Mouse (Mus musculus) heart, embryonic 13.5 days (tissue): ENCODE data around the gene Mtap. TPM values are rescaled to one million over a fixed set of nuclear protein-coding genes. Genes with fewer than 3 reads are reported as not detected.

ENCODE experiments used
- ATAC-seq: fragments of 200-750 bp; cut with Nextera tagmentation; 2 replicates; pipeline ENCODE4 v1.8.0; 2017; ENCODE audit warnings: moderate TSS enrichment; ENCODE audit not compliant: insufficient number of reproducible peaks, low FRiP score, low TSS enrichment; ENCODE audit errors: extremely low read depth
- H3K27ac ChIP-seq: fragments of 300-500 bp; sonication (generic); replicated peaks from 2 replicates; pipeline ENCODE4 v1.5.1; 2015; ENCODE audit warnings: moderate library complexity, mild to moderate bottlenecking, inconsistent platforms
- H3K27me3 ChIP-seq: fragments of 300-500 bp; sonication (generic); replicated peaks from 2 replicates; pipeline ENCODE4 v1.6.1; 2015; ENCODE audit warnings: mild to moderate bottlenecking, inconsistent platforms
- H3K36me3 ChIP-seq: fragments of 300-500 bp; sonication (generic); 2 replicates; pipeline ENCODE4 v1.6.1; 2015; ENCODE audit warnings: mild to moderate bottlenecking, inconsistent platforms
- H3K4me1 ChIP-seq: fragments of 300-500 bp; sonication (generic); 2 replicates; pipeline ENCODE4 v1.6.1; 2015; ENCODE audit warnings: inconsistent platforms
- H3K4me2 ChIP-seq: fragments of 300-500 bp; sonication (generic); 2 replicates; pipeline ENCODE4 v1.6.1; 2015; ENCODE audit warnings: inconsistent platforms, mild to moderate bottlenecking, moderate library complexity
- H3K4me3 ChIP-seq: fragments of 300-500 bp; sonication (generic); 2 replicates; pipeline ENCODE4 v1.5.1; 2015; ENCODE audit warnings: moderate library complexity, mild to moderate bottlenecking, inconsistent platforms
- H3K9ac ChIP-seq: fragments of 300-500 bp; sonication (generic); 2 replicates; pipeline ENCODE4 v1.6.1; 2015; ENCODE audit warnings: inconsistent platforms, mild to moderate bottlenecking, moderate library complexity
- H3K9me3 ChIP-seq: fragments of 300-500 bp; sonication (generic); 2 replicates; pipeline ENCODE4 v1.6.1; 2016; ENCODE audit warnings: inconsistent platforms
- WGBS: fragments of 180-500 bp; shearing (Covaris S2); methylation state at CpG from one replicate; pipeline ENCODE4 v1.1.7; 2015; ENCODE audit warnings: mixed read lengths; 5-methylcytosine and 5-hydroxymethylcytosine counted together
- polyA plus RNA-seq: library from polyadenylated mRNA; unstranded; fragments of >200 nt; fragmentation: Nextera tagmentation; extraction: Ambion mirVana; gene quantifications from 2 replicates; pipeline ENCODE4 v1.2.1, GENCODE M21; 2015

Mtap gene
- polyA plus RNA-seq, 1 experiment from 2014 or later = 60.9 TPM

DNA sequence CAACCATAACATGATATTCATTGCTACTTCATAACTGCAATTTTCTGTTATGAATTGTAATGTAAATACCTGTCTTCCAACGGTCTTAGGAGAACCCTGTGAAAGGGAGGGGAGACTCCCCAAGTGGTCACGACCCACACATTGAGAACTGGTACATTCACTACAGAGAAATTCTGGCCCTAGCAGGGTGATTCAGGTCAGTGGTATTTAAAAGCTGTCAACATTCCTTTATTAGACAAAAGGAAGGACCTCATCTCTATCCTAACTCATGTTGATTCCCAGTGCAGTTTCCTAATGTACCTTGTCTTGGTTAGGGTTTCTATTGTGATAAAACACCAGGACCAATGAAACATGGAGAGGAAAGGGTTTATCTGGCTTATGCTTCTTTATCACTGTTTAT lies 20.9 kb upstream of the Mtap start:
- ATAC-seq = no peak
- H3K4me2 ChIP-seq = no peak overlapping the region
- H3K9ac ChIP-seq = no peak overlapping the region
- WGBS = 71% methylated on average over 2 of the region's 2 CpGs
- no peaks in the 10 kb centered on the region for H3K4me1 ChIP-seq
- no peak overlapping the region for H3K27ac ChIP-seq
- H3K27me3 ChIP-seq = no peaks in the 10 kb centered on the region
- H3K9me3 ChIP-seq = no peaks in the 10 kb centered on the region
- H3K4me3 ChIP-seq = no peak overlapping the region
- H3K36me3 ChIP-seq = no peaks in the 10 kb centered on the region

DNA sequence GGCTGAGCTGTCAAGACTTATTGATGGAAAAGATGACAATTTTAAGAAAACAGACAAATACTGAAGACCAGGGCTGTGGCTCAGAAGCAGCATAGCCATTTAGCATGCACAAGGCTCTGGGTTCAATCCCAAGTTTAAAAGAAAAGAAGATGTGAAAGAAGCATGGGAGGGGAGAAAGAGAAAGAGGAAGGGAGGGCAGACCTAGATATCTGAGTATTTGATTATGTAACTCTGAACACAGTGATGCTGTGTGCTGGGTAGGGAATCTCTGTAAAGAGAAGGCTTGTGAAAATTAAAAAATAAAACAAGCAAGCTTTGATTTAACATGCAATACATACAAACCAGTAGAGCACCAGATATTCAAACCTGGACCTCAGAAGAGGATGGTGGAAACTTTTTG lies 17.0 kb upstream of the Mtap start:
- no peak for ATAC-seq
- no peaks in the 10 kb centered on the region for H3K36me3 ChIP-seq
- H3K27me3 ChIP-seq = no peaks in the 10 kb centered on the region
- H3K4me3 ChIP-seq = no peak overlapping the region
- H3K4me2 ChIP-seq = no peak overlapping the region
- H3K9me3 ChIP-seq = no peaks in the 10 kb centered on the region
- H3K27ac ChIP-seq = no peak overlapping the region
- H3K9ac ChIP-seq = no peak overlapping the region
- H3K4me1 ChIP-seq = peaks cover 12% of the 10 kb centered on the region

DNA sequence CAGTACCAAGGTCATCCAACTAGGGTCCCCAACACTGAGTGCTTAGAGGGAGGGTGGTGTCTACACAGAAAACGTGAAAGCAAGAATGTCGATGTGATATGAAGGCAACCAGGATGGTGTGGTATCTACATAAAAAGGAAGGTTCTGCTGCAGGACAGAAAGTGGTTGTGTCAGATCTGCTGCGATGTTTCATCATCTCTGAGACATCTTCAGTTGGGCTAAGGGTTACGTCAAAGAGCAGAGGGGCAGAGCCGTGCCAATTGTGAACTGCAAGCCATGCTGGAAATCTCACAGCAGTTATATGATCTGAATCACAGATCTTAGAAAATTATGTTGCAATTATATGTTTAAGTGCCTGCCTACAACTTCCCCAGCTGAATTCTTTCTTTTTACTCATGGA lies 16.6 kb upstream of the Mtap start:
- H3K9ac ChIP-seq = no peak overlapping the region
- no peak overlapping the region for H3K27ac ChIP-seq
- H3K4me2 ChIP-seq = no peak overlapping the region
- ATAC-seq = no peak
- WGBS = 75% methylated on average over 5 of the region's 5 CpGs
- peaks cover 12% of the 10 kb centered on the region for H3K4me1 ChIP-seq
- no peaks in the 10 kb centered on the region for H3K9me3 ChIP-seq
- no peak overlapping the region for H3K4me3 ChIP-seq
- H3K27me3 ChIP-seq = no peaks in the 10 kb centered on the region
- H3K36me3 ChIP-seq = no peaks in the 10 kb centered on the region

DNA sequence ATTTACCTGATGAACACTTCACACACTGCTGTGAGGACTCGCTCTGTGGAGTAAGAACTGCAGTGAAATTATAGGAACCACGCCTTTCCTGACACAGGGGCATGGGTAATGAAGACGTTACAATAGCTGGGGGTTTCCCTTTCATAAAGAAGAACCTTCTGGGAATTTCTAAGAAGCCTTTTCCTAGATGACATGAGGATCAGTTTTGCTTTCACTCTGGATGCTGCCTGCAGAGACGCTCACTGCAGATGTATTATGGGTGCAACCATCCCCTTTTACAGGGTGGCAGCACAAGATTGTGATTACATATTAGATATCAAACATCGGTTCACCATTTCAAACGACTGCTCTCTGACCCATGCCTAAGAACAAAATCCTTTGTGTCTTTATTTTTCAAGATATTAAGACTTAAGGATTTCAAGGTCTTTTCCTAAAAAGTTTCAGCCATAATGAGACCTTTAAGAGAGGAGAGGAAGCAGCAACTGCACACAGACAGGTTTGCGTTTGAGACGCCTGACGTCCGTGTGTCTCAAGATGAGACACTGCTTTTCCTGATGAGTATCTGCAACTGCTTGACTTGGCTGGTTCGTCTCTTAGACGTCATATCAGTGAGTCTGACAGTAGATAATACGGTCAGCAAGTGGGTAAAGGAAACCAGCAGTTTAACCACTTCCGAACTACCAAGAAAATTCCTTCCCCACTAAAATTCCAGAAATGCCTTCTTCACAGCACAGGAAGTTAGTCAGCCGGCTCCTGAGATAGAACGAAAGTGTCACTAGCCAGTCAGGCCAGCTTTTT lies 13.3 kb upstream of the Mtap start:
- ATAC-seq = no peak
- H3K27me3 ChIP-seq = no peaks in the 10 kb centered on the region
- H3K27ac ChIP-seq = no peak overlapping the region
- H3K9ac ChIP-seq = no peak overlapping the region
- H3K4me3 ChIP-seq = peak overlapping the region; percentile 25
- no peaks in the 10 kb centered on the region for H3K36me3 ChIP-seq
- peaks cover 20% of the 10 kb centered on the region for H3K4me1 ChIP-seq
- 28% methylated on average over 16 of the region's 16 CpGs for WGBS
- H3K9me3 ChIP-seq = no peaks in the 10 kb centered on the region
- peak overlapping the region; percentile 59 for H3K4me2 ChIP-seq

DNA sequence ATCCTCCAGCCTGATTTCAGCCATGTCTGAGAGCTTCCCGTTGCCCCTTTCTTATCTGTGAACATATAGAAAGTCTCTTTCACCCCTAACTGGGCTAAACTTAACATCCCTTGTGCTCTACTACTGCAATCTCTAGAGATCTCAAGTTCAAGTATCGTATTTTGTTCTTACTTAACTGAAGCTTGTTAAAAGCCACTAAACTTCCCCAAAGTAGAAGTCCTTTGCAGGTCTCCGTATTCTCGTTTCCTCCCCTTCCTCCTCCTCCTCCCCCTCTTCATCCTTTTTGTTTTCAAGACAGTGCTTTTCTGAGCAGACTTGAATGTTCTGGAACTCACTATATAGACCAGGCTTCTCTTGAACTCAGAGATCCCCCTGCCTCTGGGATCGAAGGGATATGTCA lies 9.2 kb upstream of the Mtap start:
- Histone ChIP-seq H3K27ac (no peak overlapping the region; the same call in 1 of the 2 replicates), H3K36me3 (no peaks in the 10 kb centered on the region), H3K9me3 (no peaks in the 10 kb centered on the region), H3K4me1 (peaks cover 24% of the 10 kb centered on the region), H3K4me2 (peak overlapping the region; percentile 41), H3K27me3 (no peaks in the 10 kb centered on the region), H3K4me3 (0 out of 2 replicates have a peak overlapping the region, but pooled peaks have one; percentile 3), H3K9ac (no peak overlapping the region)
- ATAC-seq = no peak
- WGBS = 47% methylated on average over 5 of the region's 5 CpGs

DNA sequence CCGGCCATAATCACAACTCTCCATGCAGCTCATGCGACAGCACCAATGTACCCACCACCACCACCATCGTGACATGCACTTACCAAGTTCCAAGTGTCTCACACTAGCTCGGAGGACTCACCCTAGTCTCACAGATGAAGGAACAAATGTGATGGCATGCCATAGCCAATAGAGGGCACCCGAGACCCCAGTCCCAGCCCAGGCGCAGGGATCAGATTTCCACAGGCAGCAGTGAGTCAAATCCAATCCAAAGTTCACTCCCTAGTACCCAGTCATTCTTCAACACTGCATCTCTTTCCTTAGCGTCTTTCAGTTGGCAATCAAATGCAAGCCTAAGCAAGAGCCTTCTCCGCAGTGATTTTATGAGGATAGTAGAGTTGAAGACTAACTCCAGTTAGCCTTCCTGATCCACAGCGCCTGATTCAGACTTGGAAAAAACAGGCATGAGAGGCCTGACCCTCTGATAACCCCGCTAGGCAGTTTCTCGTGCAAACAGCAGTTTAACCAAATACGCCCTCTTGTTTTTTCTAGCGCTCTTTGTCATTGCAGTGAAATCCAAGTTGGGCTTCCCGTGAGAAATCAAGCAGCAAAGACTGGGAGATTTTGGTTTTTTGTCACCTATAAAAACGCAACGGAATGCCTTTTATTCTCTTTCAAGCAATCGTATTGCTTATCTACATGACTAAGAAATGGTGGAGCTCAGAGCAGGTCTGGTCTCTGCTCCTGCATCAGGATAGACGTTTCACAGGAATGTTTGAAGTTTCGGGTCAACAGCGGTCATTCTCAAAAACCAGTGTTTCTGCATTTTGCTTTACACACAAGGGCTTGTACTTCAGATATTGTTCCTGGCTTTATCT lies 8.6 kb upstream of the Mtap start:
- Histone ChIP-seq H3K9ac (no peak overlapping the region), H3K27me3 (no peaks in the 10 kb centered on the region), H3K36me3 (no peaks in the 10 kb centered on the region), H3K4me2 (peak overlapping the region; percentile 41), H3K27ac (peak overlapping the region; percentile 44), H3K4me3 (0 out of 2 replicates have a peak overlapping the region, but pooled peaks have one; percentile 3), H3K9me3 (no peaks in the 10 kb centered on the region), H3K4me1 (peaks cover 24% of the 10 kb centered on the region)
- ATAC-seq = no peak
- WGBS = 18% methylated on average over 20 of the region's 20 CpGs

DNA sequence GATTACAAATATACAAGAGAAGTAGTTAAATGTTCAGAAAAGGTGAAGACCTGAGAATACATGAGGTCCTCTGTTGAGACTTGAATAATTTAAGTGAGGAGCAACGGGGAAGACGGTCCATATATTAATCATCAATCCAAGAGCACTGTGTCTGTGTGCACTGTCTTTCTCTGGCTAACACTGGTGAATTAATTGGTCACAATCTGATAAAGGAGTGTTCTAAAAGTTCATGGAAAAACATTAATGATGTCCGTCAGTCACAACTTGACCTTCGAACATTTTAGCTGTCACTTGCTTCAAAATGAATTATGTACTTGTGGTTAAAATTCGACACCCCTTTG lies 8.0 kb upstream of the Mtap start:
- no peak overlapping the region for H3K4me2 ChIP-seq
- H3K9ac ChIP-seq = no peak overlapping the region
- peaks cover 21% of the 10 kb centered on the region for H3K4me1 ChIP-seq
- H3K36me3 ChIP-seq = no peaks in the 10 kb centered on the region
- H3K9me3 ChIP-seq = no peaks in the 10 kb centered on the region
- 66% methylated on average over 5 of the region's 5 CpGs for WGBS
- no peak overlapping the region for H3K27ac ChIP-seq
- no peak for ATAC-seq
- H3K27me3 ChIP-seq = no peaks in the 10 kb centered on the region
- H3K4me3 ChIP-seq = no peak overlapping the region

DNA sequence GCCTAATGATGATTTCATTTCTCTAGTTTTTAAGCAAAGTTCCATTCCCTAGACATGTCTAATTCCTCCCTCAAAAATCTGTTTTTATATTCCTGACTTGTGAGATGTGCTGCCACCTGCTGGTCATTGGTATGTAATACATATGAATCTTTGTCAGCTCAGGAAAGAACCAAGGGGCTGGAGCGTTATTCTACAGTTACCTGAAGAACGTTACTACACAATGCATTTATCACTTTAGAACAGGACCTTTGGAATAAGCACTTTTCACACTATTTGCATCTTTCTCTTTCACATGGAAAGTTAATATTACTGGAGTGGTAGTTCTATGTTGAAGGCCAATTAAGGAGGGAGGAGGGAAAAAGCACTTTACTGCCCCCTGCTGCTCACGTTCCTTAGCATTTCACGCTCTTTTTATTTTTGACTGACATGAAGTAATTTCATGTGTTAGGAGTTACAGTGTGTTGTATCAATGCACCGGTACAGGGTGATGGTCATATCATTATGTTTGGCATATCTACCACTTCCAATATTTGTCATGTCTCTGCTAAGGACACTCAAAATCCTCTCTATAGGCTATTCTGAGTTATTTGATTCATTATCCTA lies 7.5 kb upstream of the Mtap start:
- Histone ChIP-seq H3K9ac (no peak overlapping the region), H3K27me3 (no peaks in the 10 kb centered on the region), H3K4me2 (peak overlapping the region; percentile 60), H3K9me3 (no peaks in the 10 kb centered on the region), H3K36me3 (no peaks in the 10 kb centered on the region), H3K27ac (no peak overlapping the region), H3K4me1 (peaks cover 16% of the 10 kb centered on the region), H3K4me3 (peak overlapping the region; percentile 32)
- 7% methylated on average over 5 of the region's 5 CpGs for WGBS
- no peak for ATAC-seq

DNA sequence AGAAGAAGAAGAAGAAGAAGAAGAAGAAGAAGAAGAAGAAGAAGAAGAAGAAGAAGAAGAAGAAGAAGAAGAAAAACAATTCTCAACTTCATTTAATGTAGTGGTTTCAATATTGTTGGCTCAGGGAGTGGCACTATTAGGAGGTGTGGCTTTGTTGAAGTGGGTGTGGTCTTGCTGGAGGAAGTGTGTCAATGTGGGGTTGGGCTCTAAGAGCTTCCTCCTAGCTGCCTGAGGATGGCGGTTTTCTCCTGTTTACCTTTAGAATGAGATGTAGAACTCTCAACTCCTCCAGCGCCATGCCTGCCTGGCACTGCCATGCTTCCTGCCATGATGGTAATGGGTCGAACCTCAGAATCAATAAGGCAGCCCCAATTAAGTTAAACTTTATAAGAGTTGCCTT lies 5.1 kb upstream of the Mtap start:
- Histone ChIP-seq H3K4me3 (no peak overlapping the region), H3K36me3 (no peaks in the 10 kb centered on the region), H3K27ac (no peak overlapping the region), H3K9ac (no peak overlapping the region), H3K4me1 (peaks cover 18% of the 10 kb centered on the region), H3K9me3 (no peaks in the 10 kb centered on the region), H3K4me2 (no peak overlapping the region), H3K27me3 (no peaks in the 10 kb centered on the region)
- WGBS = 74% methylated on average over 3 of the region's 3 CpGs
- ATAC-seq = no peak

DNA sequence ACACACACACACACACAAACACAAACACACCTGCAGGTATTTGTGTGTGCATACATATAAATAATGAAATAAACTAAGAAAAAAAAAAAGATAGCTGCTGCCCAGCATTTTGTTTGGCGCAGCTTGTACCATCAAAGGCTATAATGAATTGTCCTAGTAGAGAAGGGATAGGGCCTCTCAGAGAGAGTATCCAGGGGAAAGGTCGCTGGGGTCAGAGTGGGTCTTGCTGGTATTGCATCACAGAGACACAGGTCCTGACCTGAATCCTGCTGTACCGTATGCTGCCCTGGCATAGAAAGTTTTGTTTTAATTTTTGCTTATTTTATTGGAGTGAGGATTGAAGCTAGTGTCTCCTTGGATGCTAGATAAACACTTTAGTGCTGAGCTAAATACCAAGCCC lies 566 bp upstream of the Mtap start:
- Histone ChIP-seq H3K9ac (peak overlapping the region; percentile 94; the same call in 1 of the 2 replicates), H3K4me1 (peaks cover 40% of the 10 kb centered on the region), H3K36me3 (no peaks in the 10 kb centered on the region), H3K9me3 (no peaks in the 10 kb centered on the region), H3K27me3 (no peaks in the 10 kb centered on the region), H3K4me3 (peak overlapping the region; percentile 98), H3K27ac (peak overlapping the region; percentile 94; the same call in 1 of the 2 replicates), H3K4me2 (peak overlapping the region; percentile 82)
- no peak for ATAC-seq
- WGBS = 46% methylated on average over 3 of the region's 3 CpGs

DNA sequence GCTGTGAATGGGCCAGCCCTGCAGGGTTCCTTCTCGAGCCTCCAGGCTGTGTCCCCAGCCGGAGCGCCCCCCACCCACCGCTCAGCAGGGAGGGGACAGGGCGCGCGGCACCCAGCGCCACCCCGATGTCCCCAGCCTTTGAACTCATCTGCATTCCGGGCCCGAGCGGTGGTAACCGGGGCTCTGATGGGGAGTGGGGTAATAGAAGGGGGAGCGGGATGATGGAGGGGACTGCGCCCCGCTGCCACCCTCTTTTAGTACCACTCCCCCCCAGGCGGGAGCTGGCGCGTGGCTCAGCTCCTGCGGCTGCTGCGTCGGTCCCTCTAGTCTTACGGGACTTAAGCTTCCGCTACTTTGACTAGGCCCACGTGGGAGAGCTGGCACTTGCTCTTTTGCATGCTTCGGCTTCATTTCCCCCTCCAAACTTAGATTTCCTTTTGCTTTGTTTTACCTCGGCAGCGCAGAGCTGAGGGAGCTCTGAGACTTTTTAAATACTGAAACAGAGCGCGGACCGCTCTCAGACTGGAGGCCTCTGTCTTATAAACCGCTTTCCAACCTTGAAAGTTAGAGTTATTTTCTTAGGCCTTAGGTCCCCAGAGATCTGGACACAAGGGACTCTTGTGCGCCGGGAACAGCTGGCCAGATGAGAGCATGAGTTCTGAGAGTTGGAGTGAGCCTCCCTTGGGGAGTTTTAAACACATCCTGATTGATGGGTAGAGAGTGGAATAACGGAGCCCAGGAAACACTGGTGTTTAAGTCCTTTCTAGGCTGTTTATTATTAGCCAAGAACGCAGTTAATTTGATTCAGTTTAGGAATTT lies 829 bp downstream of the Mtap start:
- Histone ChIP-seq H3K27ac (peak overlapping the region; percentile 94), H3K4me2 (peak overlapping the region; percentile 82), H3K4me3 (peak overlapping the region; percentile 98), H3K36me3 (peaks cover 3% of the 10 kb centered on the region), H3K9me3 (no peaks in the 10 kb centered on the region), H3K9ac (peak overlapping the region; percentile 94), H3K27me3 (no peaks in the 10 kb centered on the region), H3K4me1 (peaks cover 51% of the 10 kb centered on the region)
- peak; percentile 32 for ATAC-seq
- WGBS = under 1% methylated on average over 36 of the region's 36 CpGs
